Mouse (Mus musculus) cerebellum, adult 2 months (tissue): ENCODE measurements around the gene Itm2c.

Source experiments
- CTCF ChIP-seq: fragments of 200-500 bp; IDR thresholded peaks from 2 replicates; pipeline ENCODE4 v1.5.1; 2011; ENCODE audit warnings: low read depth, mild to moderate bottlenecking, control low read depth, low read length, moderate library complexity, borderline replicate concordance; ENCODE audit not compliant: insufficient read depth
- POLR2A ChIP-seq: fragments of 200-500 bp; IDR thresholded peaks from 2 replicates; pipeline ENCODE4 v1.6.1; 2011; ENCODE audit warnings: low read length, control low read depth, borderline replicate concordance; ENCODE audit not compliant: insufficient read depth

DNA sequence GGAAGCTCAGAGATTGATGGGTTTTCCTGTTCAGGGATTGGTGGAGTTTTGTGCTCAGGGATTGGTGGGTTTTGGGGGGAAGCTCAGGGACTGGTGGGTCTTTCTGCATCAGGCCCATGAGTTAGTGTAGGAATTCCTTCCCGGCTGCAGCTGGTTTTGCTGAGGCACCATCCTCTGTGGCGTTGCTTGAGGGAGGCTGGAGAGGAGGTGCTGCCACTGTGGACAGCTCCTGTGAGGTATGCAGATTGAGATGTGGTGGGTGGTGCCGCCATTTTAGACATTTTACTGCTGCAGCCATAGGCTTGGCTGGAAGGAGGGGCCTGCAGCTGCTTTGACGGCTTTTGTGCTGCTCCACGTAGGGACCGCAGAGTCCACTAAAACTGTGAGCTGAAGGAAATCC is 35.3 kb downstream of the Itm2c start:
- no peak for TF ChIP-seq POLR2A
- no peak for TF ChIP-seq CTCF
